Mouse (Mus musculus) hindbrain, embryonic 11.5 days (tissue): Measurements from ENCODE around the gene Zfp518b. TPM values are rescaled to one million over a fixed set of nuclear protein-coding genes. Genes with fewer than 3 reads are reported as not detected.

Experiments
- ATAC-seq: fragments of 200-750 bp; cut with Nextera tagmentation; 2 replicates; pipeline ENCODE4 v1.8.0; 2017; ENCODE audit warnings: mild to moderate bottlenecking, moderate TSS enrichment, moderate library complexity; ENCODE audit not compliant: low FRiP score
- DNase-seq: peaks from one replicate; pipeline ENCODE4 v3.0.0-alpha.2; 2015; ENCODE audit warnings: low spot score
- H3K27ac ChIP-seq: fragments of 300-500 bp; sonication (generic); 2 replicates; pipeline ENCODE4 v1.5.1; 2014; ENCODE audit warnings: mild to moderate bottlenecking, low read depth, low read length
- H3K27me3 ChIP-seq: fragments of 300-500 bp; sonication (generic); 2 replicates; pipeline ENCODE4 v1.6.1; 2014; ENCODE audit warnings: mild to moderate bottlenecking, low read length, moderate library complexity, mixed read lengths; ENCODE audit not compliant: control insufficient read depth, insufficient read depth
- H3K36me3 ChIP-seq: fragments of 300-500 bp; sonication (generic); 2 replicates; pipeline ENCODE4 v1.6.1; 2014; ENCODE audit warnings: mild to moderate bottlenecking, low read length, moderate library complexity, mixed read lengths; ENCODE audit not compliant: control insufficient read depth, insufficient read depth
- H3K4me1 ChIP-seq: fragments of 300-500 bp; sonication (generic); replicated peaks from 2 replicates; pipeline ENCODE4 v1.6.1; 2014; ENCODE audit warnings: low read length, mixed read lengths; ENCODE audit not compliant: control insufficient read depth, insufficient read depth
- H3K4me2 ChIP-seq: fragments of 300-500 bp; sonication (generic); replicated peaks from 2 replicates; pipeline ENCODE4 v1.6.1; 2014; ENCODE audit warnings: mild to moderate bottlenecking, low read depth, low read length
- H3K4me3 ChIP-seq: fragments of 300-500 bp; sonication (generic); 2 replicates; pipeline ENCODE4 v1.5.1; 2014; ENCODE audit warnings: low read depth, low read length
- H3K9ac ChIP-seq: fragments of 300-500 bp; sonication (generic); 2 replicates; pipeline ENCODE4 v1.6.1; 2014; ENCODE audit warnings: low read depth, low read length
- H3K9me3 ChIP-seq: fragments of 300-500 bp; sonication (generic); 2 replicates; pipeline ENCODE4 v1.6.1; 2016; ENCODE audit warnings: low read length; ENCODE audit not compliant: control insufficient read depth
- WGBS: fragments of 180-500 bp; shearing (Covaris S2); extraction: QIAGEN DNeasy Blood & Tissue Kit; methylation state at CpG from one replicate; pipeline ENCODE4 v1.1.7; 2014; 5-methylcytosine and 5-hydroxymethylcytosine counted together
- polyA plus RNA-seq: library from polyadenylated mRNA; unstranded; fragments of >200 nt; fragmentation: Nextera tagmentation; extraction: Ambion mirVana; gene quantifications from 2 replicates; pipeline ENCODE4 v1.2.1, GENCODE M21; 2014

Zfp518b gene
- polyA plus RNA-seq, 1 experiment from 2014 or later: 47.6 TPM

- H3K4me3 ChIP-seq: no peak overlapping the region
- no peak overlapping the region for H3K9ac ChIP-seq
- 92% methylated on average over 6 of the region's 6 CpGs for WGBS
- H3K27me3 ChIP-seq: no peaks in the 10 kb centered on the region
- no peaks in the 10 kb centered on the region for H3K36me3 ChIP-seq
- no peaks in the 10 kb centered on the region for H3K9me3 ChIP-seq
- H3K4me1 ChIP-seq: no peaks in the 10 kb centered on the region
- DNase-seq (no peak), ATAC-seq (no peak)
- no peak overlapping the region for H3K4me2 ChIP-seq
- no peak overlapping the region for H3K27ac ChIP-seq
Observed at GRCm38 (mm10) chr5:38692859-38693258, 8.2 kb upstream of the Zfp518b start.

GRCm38 (mm10) chr5:38689186-38689585 lies 4.6 kb upstream of the Zfp518b start:
- DNase-seq: no peak
- ATAC-seq: no peak
- no peaks in the 10 kb centered on the region for H3K9me3 ChIP-seq
- H3K36me3 ChIP-seq: no peaks in the 10 kb centered on the region
- no peak overlapping the region for H3K4me2 ChIP-seq
- no peaks in the 10 kb centered on the region for H3K27me3 ChIP-seq
- no peak overlapping the region for H3K9ac ChIP-seq
- WGBS: 94% methylated on average over 6 of the region's 6 CpGs
- H3K4me1 ChIP-seq: no peaks in the 10 kb centered on the region
- H3K4me3 ChIP-seq: no peak overlapping the region
- no peak overlapping the region for H3K27ac ChIP-seq

GRCm38 (mm10) chr5:38687694-38688093 lies 3.1 kb upstream of the Zfp518b start:
- DNase-seq (no peak), ATAC-seq (no peak)
- Histone ChIP-seq H3K27ac (no peak overlapping the region), H3K9ac (no peak overlapping the region), H3K4me3 (no peak overlapping the region), H3K36me3 (no peaks in the 10 kb centered on the region), H3K27me3 (no peaks in the 10 kb centered on the region), H3K4me1 (no peaks in the 10 kb centered on the region), H3K9me3 (no peaks in the 10 kb centered on the region), H3K4me2 (no peak overlapping the region)
- 85% methylated on average over 1 of the region's 1 CpGs for WGBS

GRCm38 (mm10) chr5:38658836-38659235 lies 25.8 kb downstream of the Zfp518b start:
- Histone ChIP-seq H3K9ac (no peak overlapping the region), H3K36me3 (no peaks in the 10 kb centered on the region), H3K27ac (no peak overlapping the region), H3K4me1 (no peaks in the 10 kb centered on the region), H3K9me3 (no peaks in the 10 kb centered on the region), H3K4me2 (no peak overlapping the region), H3K4me3 (no peak overlapping the region), H3K27me3 (no peaks in the 10 kb centered on the region)
- DNase-seq (no peak), ATAC-seq (no peak)
- 86% methylated on average over 5 of the region's 5 CpGs for WGBS

GRCm38 (mm10) chr5:38656204-38656603 lies 28.4 kb downstream of the Zfp518b start:
- H3K4me1 ChIP-seq: no peaks in the 10 kb centered on the region
- DNase-seq: no peak
- H3K27ac ChIP-seq: no peak overlapping the region
- WGBS: 67% methylated on average over 6 of the region's 6 CpGs
- H3K9me3 ChIP-seq: no peaks in the 10 kb centered on the region
- H3K9ac ChIP-seq: no peak overlapping the region
- H3K4me3 ChIP-seq: no peak overlapping the region
- H3K27me3 ChIP-seq: no peaks in the 10 kb centered on the region
- no peak for ATAC-seq
- H3K4me2 ChIP-seq: no peak overlapping the region
- no peaks in the 10 kb centered on the region for H3K36me3 ChIP-seq

- Histone ChIP-seq H3K4me1 (no peaks in the 10 kb centered on the region), H3K36me3 (no peaks in the 10 kb centered on the region), H3K27ac (no peak overlapping the region), H3K9ac (no peak overlapping the region), H3K9me3 (no peaks in the 10 kb centered on the region), H3K27me3 (no peaks in the 10 kb centered on the region), H3K4me2 (no peak overlapping the region), H3K4me3 (no peak overlapping the region)
- ATAC-seq: no peak
- DNase-seq: no peak
- 78% methylated on average over 12 of the region's 12 CpGs for WGBS
Observed at GRCm38 (mm10) chr5:38655421-38655928, 29.2 kb downstream of the Zfp518b start.

GRCm38 (mm10) chr5:38654571-38654970 lies 30.1 kb downstream of the Zfp518b start:
- Histone ChIP-seq H3K27me3 (no peaks in the 10 kb centered on the region), H3K4me1 (no peaks in the 10 kb centered on the region), H3K27ac (no peak overlapping the region), H3K36me3 (no peaks in the 10 kb centered on the region), H3K9ac (no peak overlapping the region), H3K4me3 (no peak overlapping the region), H3K9me3 (no peaks in the 10 kb centered on the region), H3K4me2 (no peak overlapping the region)
- no peak for DNase-seq
- WGBS: 52% methylated on average over 1 of the region's 1 CpGs
- no peak for ATAC-seq

- H3K27me3 ChIP-seq: no peaks in the 10 kb centered on the region
- H3K36me3 ChIP-seq: no peaks in the 10 kb centered on the region
- H3K4me1 ChIP-seq: no peaks in the 10 kb centered on the region
- ATAC-seq: no peak
- no peaks in the 10 kb centered on the region for H3K9me3 ChIP-seq
- DNase-seq: no peak
- no peak overlapping the region for H3K9ac ChIP-seq
- no peak overlapping the region for H3K4me2 ChIP-seq
- 62% methylated on average over 2 of the region's 2 CpGs for WGBS
- H3K4me3 ChIP-seq: no peak overlapping the region
- no peak overlapping the region for H3K27ac ChIP-seq
Observed at GRCm38 (mm10) chr5:38653101-38653500, 31.5 kb downstream of the Zfp518b start.

GRCm38 (mm10) chr5:38651455-38651854 lies 33.2 kb downstream of the Zfp518b start:
- no peaks in the 10 kb centered on the region for H3K36me3 ChIP-seq
- DNase-seq: no peak
- H3K4me2 ChIP-seq: no peak overlapping the region
- no peaks in the 10 kb centered on the region for H3K9me3 ChIP-seq
- H3K9ac ChIP-seq: no peak overlapping the region
- ATAC-seq: no peak
- no peak overlapping the region for H3K27ac ChIP-seq
- H3K4me1 ChIP-seq: no peaks in the 10 kb centered on the region
- 78% methylated on average over 5 of the region's 5 CpGs for WGBS
- H3K27me3 ChIP-seq: no peaks in the 10 kb centered on the region
- no peak overlapping the region for H3K4me3 ChIP-seq
